Mouse (Mus musculus) spleen, adult 2 months (tissue): Measurements from ENCODE around the gene Irf2bpl.

ENCODE experiments used
- CTCF ChIP-seq: fragments of 200-500 bp; IDR thresholded peaks from 2 replicates; pipeline ENCODE4 v1.5.1; 2011; ENCODE audit warnings: mild to moderate bottlenecking, inconsistent platforms; ENCODE audit not compliant: insufficient read depth, insufficient read length, insufficient replicate concordance; ENCODE audit errors: extremely low read depth
- POLR2A ChIP-seq: fragments of 200-500 bp; IDR thresholded peaks from 2 replicates; pipeline ENCODE4 v1.6.1; 2011; ENCODE audit warnings: low read depth, low read length, inconsistent platforms

DNA sequence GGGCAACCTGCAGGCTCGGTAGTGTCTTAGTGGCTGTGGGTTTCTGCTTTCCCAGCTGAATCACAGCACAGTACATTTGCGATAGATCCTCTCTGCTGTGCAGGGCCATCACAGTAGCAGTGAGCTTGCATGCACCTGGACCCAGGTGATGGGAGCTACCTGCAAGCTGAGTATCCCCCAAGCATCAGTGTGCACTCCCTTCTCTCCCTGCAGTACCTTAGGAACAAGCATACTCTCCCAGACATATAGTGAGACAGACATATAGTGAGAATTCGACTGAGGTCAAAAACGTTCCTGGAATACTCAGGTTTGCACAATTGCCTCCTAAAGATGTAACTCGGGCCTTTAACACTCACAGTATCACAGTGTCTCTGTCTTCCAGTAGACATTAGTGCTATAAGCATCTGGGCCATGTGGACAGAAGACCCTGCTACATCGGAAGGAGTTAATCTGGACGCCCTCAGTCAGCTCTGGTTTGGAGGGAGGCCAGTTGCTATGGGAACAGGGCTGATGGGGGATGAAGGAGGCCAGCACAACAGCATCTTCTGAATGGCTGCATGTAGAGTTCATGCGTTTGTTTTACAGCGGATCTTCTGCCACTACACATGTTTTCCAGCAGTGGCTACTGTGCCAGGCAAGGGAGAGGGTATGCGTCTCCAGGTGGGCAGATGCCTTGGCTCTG lies 34.5 kb downstream of the Irf2bpl start:
- TF ChIP-seq CTCF = no peak
- no peak for TF ChIP-seq POLR2A
